Mouse (Mus musculus) heart, adult 2 months (tissue): ENCODE results near the gene Zfp618. TPM values are rescaled to one million over a fixed set of nuclear protein-coding genes. Genes with fewer than 3 reads are reported as not detected.

ENCODE experiments used
- DNase-seq, 2 experiments: peaks; one replicate each; pipeline ENCODE4 v3.0.0; 2021
- H3K27ac ChIP-seq: fragments of 200-600 bp; 2 replicates; pipeline ENCODE4 v1.8.1; 2022
- H3K27me3 ChIP-seq: fragments of 200-500 bp; 2 replicates; pipeline ENCODE4 v1.6.1; 2012; ENCODE audit warnings: mild to moderate bottlenecking, low read length, inconsistent platforms, mixed read lengths; ENCODE audit not compliant: control insufficient read depth, insufficient read depth
- H3K36me3 ChIP-seq: fragments of 200-500 bp; 2 replicates; pipeline ENCODE4 v1.6.1; 2012; ENCODE audit warnings: low read length, inconsistent platforms; ENCODE audit not compliant: control insufficient read depth, insufficient read depth
- H3K4me1 ChIP-seq: fragments of 200-500 bp; 2 replicates; pipeline ENCODE4 v1.6.1; 2011; ENCODE audit warnings: low read length; ENCODE audit not compliant: control insufficient read depth, insufficient read depth
- H3K4me3 ChIP-seq: fragments of 200-600 bp; 2 replicates; pipeline ENCODE4 v1.8.1; 2022
- H3K79me2 ChIP-seq: fragments of 200-500 bp; replicated peaks from 2 replicates; pipeline ENCODE4 v1.6.1; 2012; ENCODE audit warnings: mild to moderate bottlenecking, inconsistent platforms, low read length, moderate library complexity, mixed read lengths; ENCODE audit not compliant: control insufficient read depth, insufficient read depth
- H3K9ac ChIP-seq: fragments of 200-500 bp; 2 replicates; pipeline ENCODE4 v1.6.1; 2012; ENCODE audit warnings: low read depth, mild to moderate bottlenecking, control low read depth, inconsistent platforms, low read length, mixed read lengths
- CTCF ChIP-seq: fragments of 200-600 bp; IDR thresholded peaks from 2 replicates; pipeline ENCODE4 v1.8.1; 2022; ENCODE audit warnings: antibody characterized with exemption, mild to moderate bottlenecking, moderate library complexity
- EP300 ChIP-seq: fragments of 200-500 bp; IDR thresholded peaks from 2 replicates; pipeline ENCODE4 v1.6.1; 2011; ENCODE audit warnings: low read depth, low read length, control low read depth; ENCODE audit not compliant: insufficient read depth
- POLR2A ChIP-seq: fragments of 200-500 bp; IDR thresholded peaks from 2 replicates; pipeline ENCODE4 v1.6.1; 2011; ENCODE audit warnings: mild to moderate bottlenecking, low read depth, low read length, control low read depth; ENCODE audit not compliant: insufficient read depth
- WGBS: fragments of 180-500 bp; shearing (Covaris S2); methylation state at CpG from one replicate; pipeline ENCODE4 v1.1.7; 2018; 5-methylcytosine and 5-hydroxymethylcytosine counted together
- intact Hi-C: fragments of 180-260 bp; cut with DNase I; formaldehyde crosslinking; loops from one replicate; pipeline ENCODE4 v1.15.1; 2025
- long read RNA-seq: library from polyadenylated mRNA; stranded (forward); transcript quantifications from one replicate; pipeline ENCODE4 v2.0.0, GENCODE M21; 2021
- polyA plus RNA-seq: library from polyadenylated mRNA; depleted of rRNA; stranded (reverse); fragments of >200 nt; gene quantifications from 2 replicates; pipeline ENCODE4 v1.2.3, GENCODE M21; 2012; rRNA removed
- total RNA-seq, 2 experiments: library from RNA; stranded (reverse); gene quantifications; 2 replicates each; pipeline ENCODE4 v1.2.3; 2021

Gene Zfp618
- 1 to 10 TPM in 1 of 2 experiments, under 1 TPM in 1; 0.37 to 2.2 TPM for total RNA-seq
- 0.25 and 0.47 TPM in 2 replicates for polyA plus RNA-seq
- long read RNA-seq, result 0 reads

- DNase-seq, result peak; percentile 25 to 48
- Histone ChIP-seq H3K4me3 (peak within 1 kb of the TSS; percentile 54), H3K79me2 (no peaks in the 10 kb centered on the region), H3K9ac (peak within 1 kb of the TSS; percentile 58), H3K27me3 (no peaks in the 10 kb centered on the region), H3K27ac (no peak within 1 kb of the TSS), H3K36me3 (no peaks in the 10 kb centered on the region), H3K4me1 (no peaks in the 10 kb centered on the region)
- intact Hi-C loops, result loop anchor here (10.0 kb wide), 1 partner anchor 141 kb away; no protein-coding TSS in a partner anchor
- TF ChIP-seq EP300 (no peak), CTCF (peak; percentile 56)
- 7% methylated on average over 72 of the region's 86 CpGs for WGBS
Observed at GRCm38 (mm10) chr4:62965497-62966302, at the start of gene Zfp618. TSS of gene Zfp618 (plus strand) at chr4:62965573.

GRCm38 (mm10) chr4:62917056-62917455 is 48.3 kb upstream of the Zfp618 start:
- Histone ChIP-seq H3K4me1 (no peaks in the 10 kb centered on the region), H3K4me3 (no peak overlapping the region), H3K27ac (no peak overlapping the region), H3K9ac (no peak overlapping the region), H3K79me2 (no peaks in the 10 kb centered on the region), H3K27me3 (no peaks in the 10 kb centered on the region), H3K36me3 (no peaks in the 10 kb centered on the region)
- TF ChIP-seq CTCF, result no peak
- no peak for TF ChIP-seq POLR2A
- TF ChIP-seq EP300, result no peak
- WGBS, result 91% methylated on average over 8 of the region's 8 CpGs
- intact Hi-C loops, result no loop called here
- no peak for DNase-seq

- Histone ChIP-seq H3K79me2 (no peaks in the 10 kb centered on the region), H3K27me3 (no peaks in the 10 kb centered on the region), H3K4me3 (no peak overlapping the region), H3K27ac (no peak overlapping the region), H3K4me1 (no peaks in the 10 kb centered on the region), H3K36me3 (no peaks in the 10 kb centered on the region), H3K9ac (no peak overlapping the region)
- intact Hi-C loops, result no loop called here
- no peak for DNase-seq
- 86% methylated on average over 4 of the region's 4 CpGs for WGBS
- TF ChIP-seq CTCF (peak; percentile 43), POLR2A (no peak)
Observed at GRCm38 (mm10) chr4:62933798-62934197, 31.6 kb upstream of the Zfp618 start.

- Histone ChIP-seq H3K36me3 (no peaks in the 10 kb centered on the region), H3K27ac (no peak overlapping the region), H3K27me3 (no peaks in the 10 kb centered on the region), H3K79me2 (no peaks in the 10 kb centered on the region), H3K4me1 (no peaks in the 10 kb centered on the region), H3K9ac (no peak overlapping the region), H3K4me3 (no peak overlapping the region)
- no peak for DNase-seq
- WGBS, result 65% methylated on average over 11 of the region's 11 CpGs
- no peak for TF ChIP-seq CTCF
- intact Hi-C loops, result no loop called here
Observed at GRCm38 (mm10) chr4:62935589-62936218, 29.7 kb upstream of the Zfp618 start.

- Histone ChIP-seq H3K27me3 (no peaks in the 10 kb centered on the region), H3K27ac (no peak overlapping the region), H3K9ac (no peak overlapping the region), H3K4me3 (no peak overlapping the region), H3K4me1 (no peaks in the 10 kb centered on the region), H3K36me3 (no peaks in the 10 kb centered on the region), H3K79me2 (no peaks in the 10 kb centered on the region)
- WGBS, result 38% methylated on average over 14 of the region's 14 CpGs
- DNase-seq, result no peak
- intact Hi-C loops, result no loop called here
- TF ChIP-seq CTCF, result no peak
- TF ChIP-seq POLR2A, result no peak
- no peak for TF ChIP-seq EP300
Observed at GRCm38 (mm10) chr4:62941961-62942892, 23.1 kb upstream of the Zfp618 start.
